23 mouse cellular contexts compared by ENCODE assay signal in the genomic region with DNA sequence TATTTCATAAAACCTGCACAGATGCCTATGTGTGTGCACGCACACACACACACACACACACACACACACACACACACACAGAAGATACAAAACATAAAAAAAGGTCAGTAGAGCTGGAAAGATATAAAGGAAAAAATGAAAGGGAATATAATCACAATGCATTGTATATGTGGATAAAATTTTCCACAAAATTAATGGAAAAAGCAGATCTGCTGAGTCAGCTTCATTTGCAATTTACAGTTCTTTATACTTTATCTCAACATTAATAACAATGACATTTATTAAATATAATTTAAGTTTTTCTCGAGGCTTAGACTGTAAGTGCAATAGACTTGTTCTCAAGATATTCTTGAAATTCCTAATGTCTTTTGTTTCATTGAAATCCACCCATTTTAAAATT.
DNase-seq lines count a peak whose midpoint lies in the region; ATAC-seq and TF ChIP-seq lines count a peak whose summit lies in the region.
"Had no signal": no experiment of that assay in that cellular context is flagged by ENCODE, and none has a peak within 500 bp of the region (broad histone marks: within the 10 kb centered on the region; RNA-seq: fewer than 3 reads in every experiment).

No protein-coding gene starts in this region.

- H3K79me2 ChIP-seq in CH12.LX (replicated peaks; ENCODE audit: control insufficient read depth, extremely low read depth, insufficient read depth, poor library complexity, severe bottlenecking) (no peaks in the 10 kb centered on the region), MEL (ENCODE audit: control insufficient read depth, insufficient read depth, low read length, poor library complexity) (no peaks in the 10 kb centered on the region)

- H3K9me3 ChIP-seq in CH12.LX (replicated peaks; ENCODE audit: low read length) (peaks cover 33% of the 10 kb centered on the region), ES-E14 (ENCODE audit: control insufficient read depth, insufficient read depth, low read depth, low read length) (no peaks in the 10 kb centered on the region), MEL (replicated peaks; ENCODE audit: insufficient read depth, low read length) (no peaks in the 10 kb centered on the region)
- no peaks in the 10 kb centered on the region for H3K9me3 ChIP-seq in kidney, embryonic 14.5 days (ENCODE audit: control insufficient read depth, low read length)

- TF ChIP-seq EP300 in CH12.LX (IDR thresholded peaks at IDR 0.05; ENCODE audit: low read length) (no peak), MEL (IDR thresholded peaks at IDR 0.05; ENCODE audit: low read depth in 1 of 2, low read length in 2 of 2) (no peak)

- dilution Hi-C loops in CH12.LX (cut with MboI; ENCODE audit: extremely low pct_ligation_motif_present, extremely low pct_unique_long_range_greater_than_20kb, low sequenced_read_pairs) = no loop called here

- H3K9ac ChIP-seq in CH12.LX (ENCODE audit: insufficient read depth, low read depth) (no peak overlapping the region), ES-E14 (ENCODE audit: insufficient read depth, low read depth, low read length, poor library complexity, severe bottlenecking) (no peak overlapping the region), MEL (ENCODE audit: control insufficient read depth, low read depth, low read length, poor library complexity, severe bottlenecking) (no peak overlapping the region)
- no peak overlapping the region for H3K9ac ChIP-seq in kidney, embryonic 14.5 days (ENCODE audit: low read depth, low read length)

- TF ChIP-seq POLR2A in CH12.LX (IDR thresholded peaks at IDR 0.05; ENCODE audit: low read depth, low read length) (no peak), MEL (IDR thresholded peaks at IDR 0.05; ENCODE audit: control insufficient read depth in 1 of 2, insufficient read depth in 1 of 2, low read depth in 1 of 2, low read length in 2 of 2, poor library complexity in 1 of 2) (no peak)
- TF ChIP-seq POLR2A in lung, adult 2 months (IDR thresholded peaks at IDR 0.05; ENCODE audit: borderline replicate concordance, extremely low read depth, low read depth, low read length) = no peak

- H3K4me3 ChIP-seq in CH12.LX (replicated peaks in 1 of 3; ENCODE audit: low read depth in 2 of 3, low read length in 2 of 3, poor library complexity in 1 of 3) (no peak overlapping the region), ES-E14 (ENCODE audit: insufficient read depth in 1 of 2, low read depth in 1 of 2, low read length in 2 of 2, poor library complexity in 1 of 2, severe bottlenecking in 1 of 2) (no peak overlapping the region), MEL (ENCODE audit: control insufficient read depth in 1 of 2, insufficient read depth in 1 of 2, low read depth in 2 of 2, low read length in 2 of 2) (no peak overlapping the region)
- no peak overlapping the region for H3K4me3 ChIP-seq in lung, adult 2 months (replicated peaks; ENCODE audit: extremely low read depth, low read depth, low read length)
- no peak overlapping the region for H3K4me3 ChIP-seq in kidney, embryonic 14.5 days (ENCODE audit: low read length)

- no peak for TF ChIP-seq RAD21 in CH12.LX (IDR thresholded peaks at IDR 0.05; ENCODE audit: low read depth, low read length)
- no peak for TF ChIP-seq RAD21 in MEL (IDR thresholded peaks at IDR 0.05; ENCODE audit: low read depth, low read length)

- no peak overlapping the region for H3K4me2 ChIP-seq in CH12.LX (ENCODE audit: insufficient read depth, low read depth, poor library complexity, severe bottlenecking)
- no peak overlapping the region for H3K4me2 ChIP-seq in kidney, embryonic 14.5 days (replicated peaks; ENCODE audit: low read depth, low read length)

- TF ChIP-seq CTCF in CH12.LX (conservative IDR thresholded peaks at IDR 0.05 in 1 of 2, IDR thresholded peaks at IDR 0.05 in 1 of 2; ENCODE audit: low read depth in 2 of 2, low read length in 2 of 2) (no peak), MEL (IDR thresholded peaks at IDR 0.05 in 2 of 3, conservative IDR thresholded peaks at IDR 0.05 in 1 of 3; ENCODE audit: control insufficient read depth in 1 of 3, insufficient read depth in 1 of 3, low read depth in 2 of 3, low read length in 3 of 3, poor library complexity in 1 of 3, severe bottlenecking in 1 of 3) (no peak)
- TF ChIP-seq CTCF in lung, adult 2 months (IDR thresholded peaks at IDR 0.05; ENCODE audit: insufficient read depth, low read length) = no peak

- DNase-seq in CH12.LX (ENCODE audit: extremely low read depth) (no peak), ES-E14 (ENCODE audit: low read depth, low spot score) (no peak), MEL (ENCODE audit: low read depth, low spot score) (no peak)
- no peak for DNase-seq in lung, adult 2 months
- DNase-seq: adrenal gland, adult 2 months; adrenal gland, adult 8-10 months; adrenal gland, postnatal 10 days; adrenal gland, postnatal 14 days; adrenal gland, postnatal 25 days; adrenal gland, postnatal 36 days; B cell, adult 2 months; cerebellum, adult 11 months; cerebellum, adult 11-12 months; cerebellum, adult 18-20 months; cerebellum, adult 2 months; cerebellum, adult 8-10 months; cerebellum, adult 9-10 months had no signal

- WGBS in lung, adult 2 months = 53% methylated on average over 2 of the region's 2 CpGs
- 81% methylated on average over 2 of the region's 2 CpGs for WGBS in kidney, embryonic 14.5 days

- no peak for ATAC-seq in monocyte, adult 5-6 weeks (replicated peaks; ENCODE audit: insufficient number of reproducible peaks, low FRiP score, low TSS enrichment, poor library complexity, severe bottlenecking)
- ATAC-seq in kidney, embryonic 14.5 days (ENCODE audit: low FRiP score, low TSS enrichment) = no peak
- ATAC-seq: activated CD4-positive, CD25-positive, alpha-beta regulatory T cell, adult 4 months; CD4-positive, CD25-positive, alpha-beta regulatory T cell, adult 4 months; Patski had no signal

- in situ Hi-C loops in CH12.LX (cut with MboI; ENCODE audit: low pct_ligation_motif_present, low pct_unique_long_range_greater_than_20kb, low sequenced_read_pairs) (no loop called here), ES-E14 (cut with MboI; ENCODE audit: low sequenced_read_pairs in 2 of 2, unreplicated experiment in 2 of 2) (no loop called here)

- no peak overlapping the region for H3K27ac ChIP-seq in CH12.LX (ENCODE audit: insufficient read depth, low read depth)
- H3K27ac ChIP-seq in ES-E14 (ENCODE audit: insufficient read depth, low read depth, low read length, poor library complexity, severe bottlenecking) = no peak overlapping the region
- H3K27ac ChIP-seq in MEL (ENCODE audit: control insufficient read depth, low read depth, low read length) = no peak overlapping the region
- H3K27ac ChIP-seq in kidney, embryonic 14.5 days (ENCODE audit: low read depth, low read length) = no peak overlapping the region

- H3K4me1 ChIP-seq in CH12.LX (ENCODE audit: control insufficient read depth in 1 of 2, insufficient read depth in 2 of 2) (no peaks in the 10 kb centered on the region), ES-E14 (ENCODE audit: control insufficient read depth in 2 of 2, insufficient read depth in 2 of 2, low read length in 2 of 2, poor library complexity in 1 of 2) (no peaks in the 10 kb centered on the region), MEL (ENCODE audit: control insufficient read depth in 1 of 2, insufficient read depth in 2 of 2, low read length in 2 of 2) (no peaks in the 10 kb centered on the region)
- no peaks in the 10 kb centered on the region for H3K4me1 ChIP-seq in lung, adult 2 months (ENCODE audit: control insufficient read depth, insufficient read depth, low read length)
- H3K4me1 ChIP-seq in kidney, embryonic 14.5 days (ENCODE audit: control insufficient read depth, insufficient read depth, low read length) = no peaks in the 10 kb centered on the region

- H3K36me3 ChIP-seq in CH12.LX (replicated peaks in 1 of 2; ENCODE audit: control insufficient read depth in 1 of 2, insufficient read depth in 1 of 2, low read length in 1 of 2) (no peaks in the 10 kb centered on the region), ES-E14 (ENCODE audit: control insufficient read depth, insufficient read depth, low read length, poor library complexity, severe bottlenecking) (no peaks in the 10 kb centered on the region), MEL (ENCODE audit: control insufficient read depth in 1 of 2, insufficient read depth in 2 of 2, low read length in 2 of 2) (no peaks in the 10 kb centered on the region)
- no peaks in the 10 kb centered on the region for H3K36me3 ChIP-seq in kidney, embryonic 14.5 days (ENCODE audit: control insufficient read depth, insufficient read depth, low read length)
- H3K36me3 ChIP-seq: G1E had no signal

- no peaks in the 10 kb centered on the region for H3K27me3 ChIP-seq in CH12.LX (replicated peaks)
- no peaks in the 10 kb centered on the region for H3K27me3 ChIP-seq in MEL (ENCODE audit: control insufficient read depth in 1 of 2, insufficient read depth in 2 of 2, low read length in 2 of 2)
- H3K27me3 ChIP-seq in kidney, embryonic 14.5 days (ENCODE audit: control insufficient read depth, insufficient read depth, low read length) = no peaks in the 10 kb centered on the region
- H3K27me3 ChIP-seq: Patski had no signal

TF ChIP-seq in CH12.LX, 34 proteins besides CTCF, POLR2A, EP300 and RAD21:
- TF ChIP-seq MAFK (IDR thresholded peaks at IDR 0.05; ENCODE audit: insufficient replicate concordance, low read length) = peak; percentile 86
- no peak for TF ChIP-seq RCOR1 (conservative IDR thresholded peaks at IDR 0.05; ENCODE audit: low read depth, low read length)
TF ChIP-seq in CH12.LX: peak in this region for 1.

TF ChIP-seq in ES-E14, 5 proteins besides CTCF, POLR2A, EP300 and RAD21:
- peak; percentile 77 for TF ChIP-seq MAFK (IDR thresholded peaks at IDR 0.05; ENCODE audit: insufficient read depth, low read depth, low read length)
- no peak for TF ChIP-seq HCFC1 (IDR thresholded peaks at IDR 0.05; ENCODE audit: borderline replicate concordance, insufficient read depth, low read length)
TF ChIP-seq in ES-E14: peak in this region for 1.

TF ChIP-seq in MEL, 35 proteins besides CTCF, POLR2A, EP300 and RAD21:
- peak; percentile 42 for TF ChIP-seq MAFK (IDR thresholded peaks at IDR 0.05; ENCODE audit: borderline replicate concordance, low read depth, low read length)
- no peak for TF ChIP-seq ZC3H11A (IDR thresholded peaks at IDR 0.05; ENCODE audit: low read depth, low read length)
- no peak for TF ChIP-seq ZNF384 (IDR thresholded peaks at IDR 0.05; ENCODE audit: low read depth, low read length)
TF ChIP-seq in MEL: peak in this region for 1.

Comparison
In these comparisons a context has a peak if more than half of its experiments do, and no peak if none do; other contexts are left out.
1. Of the 35 proteins assayed by ChIP-seq in both MEL and CH12.LX: peak only in MEL: none; only in CH12.LX: none; in both: MAFK; in neither: 34.